Mouse (Mus musculus) heart, embryonic 14.5 days (tissue): ENCODE data around the gene Ly6g6c. TPM values are rescaled to one million over a fixed set of nuclear protein-coding genes. Genes with fewer than 3 reads are reported as not detected.

ENCODE experiments used
- ATAC-seq: fragments of 200-750 bp; cut with Nextera tagmentation; 2 replicates; pipeline ENCODE4 v1.8.0; 2017; ENCODE audit warnings: low read depth, moderate TSS enrichment; ENCODE audit not compliant: insufficient number of reproducible peaks, insufficient read depth, low FRiP score
- H3K27ac ChIP-seq, 2 experiments: fragments of 200-500 bp in 1 of 2; fragments of 300-500 bp in 1 of 2; sonication (generic) in 1 of 2; replicated peaks in 1 of 2; 2 replicates each; pipeline ENCODE4 v1.5.1; 2012 to 2014; ENCODE audit warnings: low read depth in 2 of 2, low read length in 2 of 2, control low read depth in 1 of 2, mild to moderate bottlenecking in 1 of 2, mixed read lengths in 1 of 2; ENCODE audit not compliant: control insufficient read depth in 1 of 2, insufficient read depth in 1 of 2
- H3K27me3 ChIP-seq: fragments of 300-500 bp; sonication (generic); 2 replicates; pipeline ENCODE4 v1.6.1; 2014; ENCODE audit warnings: mild to moderate bottlenecking, low read length, control low read depth; ENCODE audit not compliant: control insufficient read depth, insufficient read depth
- H3K36me3 ChIP-seq: fragments of 300-500 bp; sonication (generic); 2 replicates; pipeline ENCODE4 v1.6.1; 2014; ENCODE audit warnings: mild to moderate bottlenecking, control low read depth, low read length, mixed read lengths; ENCODE audit not compliant: control insufficient read depth, insufficient read depth
- H3K4me1 ChIP-seq, 2 experiments: fragments of 200-500 bp in 1 of 2; fragments of 300-500 bp in 1 of 2; sonication (generic) in 1 of 2; 2 replicates each; pipeline ENCODE4 v1.6.1; 2012 to 2014; ENCODE audit warnings: low read length in 2 of 2, control low read depth in 1 of 2, mixed read lengths in 1 of 2; ENCODE audit not compliant: control insufficient read depth in 2 of 2, insufficient read depth in 2 of 2
- H3K4me2 ChIP-seq: fragments of 300-500 bp; sonication (generic); 2 replicates; pipeline ENCODE4 v1.6.1; 2014; ENCODE audit warnings: mild to moderate bottlenecking, low read length
- H3K4me3 ChIP-seq, 2 experiments: fragments of 200-500 bp in 1 of 2; fragments of 300-500 bp in 1 of 2; sonication (generic) in 1 of 2; 2 replicates each; pipeline ENCODE4 v1.5.1; 2012 to 2014; ENCODE audit warnings: low read length in 2 of 2, mild to moderate bottlenecking in 2 of 2, control low read depth in 1 of 2, low read depth in 1 of 2, moderate library complexity in 1 of 2; ENCODE audit not compliant: control insufficient read depth in 1 of 2, insufficient read depth in 1 of 2
- H3K9ac ChIP-seq: fragments of 300-500 bp; sonication (generic); 2 replicates; pipeline ENCODE4 v1.6.1; 2014; ENCODE audit warnings: mild to moderate bottlenecking, low read length
- H3K9me3 ChIP-seq: fragments of 300-500 bp; sonication (generic); 2 replicates; pipeline ENCODE4 v1.6.1; 2016; ENCODE audit warnings: low read length, control low read depth; ENCODE audit not compliant: control insufficient read depth
- WGBS: fragments of 180-500 bp; shearing (Covaris S2); extraction: QIAGEN DNeasy Blood & Tissue Kit; methylation state at CpG from one replicate; pipeline ENCODE4 v1.1.7; 2014; 5-methylcytosine and 5-hydroxymethylcytosine counted together
- polyA plus RNA-seq: library from polyadenylated mRNA; unstranded; fragments of >200 nt; fragmentation: Nextera tagmentation; extraction: Ambion mirVana; gene quantifications from 2 replicates; pipeline ENCODE4 v1.2.1, GENCODE M21; 2014

The Ly6g6c gene
- polyA plus RNA-seq, 1 experiment from 2014 or later: not detected

GRCm38 (mm10) chr17:35046681-35047455 is 18.3 kb upstream of the Ly6g6c start, which contains the start of gene Msh5:
Msh5 (minus strand) TSS chr17:35046745.
- Histone ChIP-seq H3K4me2 (peak within 1 kb of the TSS; percentile 99), H3K4me3 (peak within 1 kb of the TSS; percentile 47 to 65), H3K4me1 (peaks cover 24 to 51% of the 10 kb centered on the region in 2 experiments), H3K9ac (peak within 1 kb of the TSS; percentile 94), H3K27ac (peak within 1 kb of the TSS; percentile 87 to 99), H3K27me3 (no peaks in the 10 kb centered on the region), H3K36me3 (no peaks in the 10 kb centered on the region), H3K9me3 (no peaks in the 10 kb centered on the region)
- peak; percentile 92 for ATAC-seq
- WGBS: 3% methylated on average over 33 of the region's 33 CpGs

GRCm38 (mm10) chr17:35047688-35048087 is 17.5 kb upstream of the Ly6g6c start:
- peak overlapping the region; percentile 75 for H3K4me2 ChIP-seq
- H3K4me1 ChIP-seq: peaks cover 31 to 58% of the 10 kb centered on the region in 2 experiments
- peak overlapping the region; percentile 87 to 99 for H3K27ac ChIP-seq
- H3K27me3 ChIP-seq: no peaks in the 10 kb centered on the region
- 44% methylated on average over 1 of the region's 1 CpGs for WGBS
- H3K4me3 ChIP-seq: no peak overlapping the region
- H3K36me3 ChIP-seq: peaks cover 6% of the 10 kb centered on the region
- no peak for ATAC-seq
- no peaks in the 10 kb centered on the region for H3K9me3 ChIP-seq
- peak overlapping the region; percentile 44 for H3K9ac ChIP-seq

GRCm38 (mm10) chr17:35048149-35048931 is 16.8 kb upstream of the Ly6g6c start:
- peaks cover 13% of the 10 kb centered on the region for H3K36me3 ChIP-seq
- no peaks in the 10 kb centered on the region for H3K27me3 ChIP-seq
- ATAC-seq: no peak
- H3K9ac ChIP-seq: peak overlapping the region; percentile 44
- H3K4me3 ChIP-seq: no peak overlapping the region
- peak overlapping the region; percentile 99 for H3K27ac ChIP-seq
- peak overlapping the region; percentile 75 for H3K4me2 ChIP-seq
- peaks cover 32 to 61% of the 10 kb centered on the region in 2 experiments for H3K4me1 ChIP-seq
- 21% methylated on average over 11 of the region's 11 CpGs for WGBS
- no peaks in the 10 kb centered on the region for H3K9me3 ChIP-seq

- H3K9ac ChIP-seq: peak overlapping the region; percentile 94; the same call in 1 of the 2 replicates
- peak overlapping the region in 1 of 2 experiments; percentile 63; a peak in 1 of 4 replicates for H3K4me3 ChIP-seq
- H3K4me2 ChIP-seq: peak overlapping the region; percentile 75
- peaks cover 32 to 60% of the 10 kb centered on the region in 2 experiments for H3K4me1 ChIP-seq
- H3K36me3 ChIP-seq: peaks cover 19% of the 10 kb centered on the region
- H3K27me3 ChIP-seq: no peaks in the 10 kb centered on the region
- ATAC-seq: no peak
- H3K9me3 ChIP-seq: no peaks in the 10 kb centered on the region
- peak overlapping the region; percentile 99 for H3K27ac ChIP-seq
- 59% methylated on average over 5 of the region's 5 CpGs for WGBS
Measured at GRCm38 (mm10) chr17:35048932-35049440, 16.2 kb upstream of the Ly6g6c start.

GRCm38 (mm10) chr17:35049561-35050016 is 15.6 kb upstream of the Ly6g6c start, which contains the start of gene Clic1:
Clic1 (plus strand) TSS chr17:35049966.
- H3K9ac ChIP-seq: peak within 1 kb of the TSS; percentile 94
- H3K36me3 ChIP-seq: peaks cover 25% of the 10 kb centered on the region
- peak; percentile 24 for ATAC-seq
- no peaks in the 10 kb centered on the region for H3K27me3 ChIP-seq
- no peaks in the 10 kb centered on the region for H3K9me3 ChIP-seq
- H3K4me1 ChIP-seq: peaks cover 32 to 54% of the 10 kb centered on the region in 2 experiments
- H3K4me2 ChIP-seq: peak within 1 kb of the TSS; percentile 75
- peak within 1 kb of the TSS; percentile 99 for H3K27ac ChIP-seq
- H3K4me3 ChIP-seq: peak within 1 kb of the TSS; percentile 55 to 63
- 1% methylated on average over 11 of the region's 11 CpGs for WGBS

GRCm38 (mm10) chr17:35050126-35050750 is 14.9 kb upstream of the Ly6g6c start:
- Histone ChIP-seq H3K9ac (peak overlapping the region; percentile 94), H3K4me3 (peak overlapping the region; percentile 55 to 63), H3K4me2 (peak overlapping the region; percentile 75), H3K27me3 (no peaks in the 10 kb centered on the region), H3K27ac (peak overlapping the region; percentile 99), H3K36me3 (peaks cover 31% of the 10 kb centered on the region), H3K4me1 (peaks cover 28 to 48% of the 10 kb centered on the region in 2 experiments), H3K9me3 (no peaks in the 10 kb centered on the region)
- peak; percentile 11 for ATAC-seq
- WGBS: under 1% methylated on average over 27 of the region's 27 CpGs
